Mouse (Mus musculus): ENCODE measurements around the gene Fgf13. TPM values are rescaled to one million over a fixed set of nuclear protein-coding genes. Genes with fewer than 3 reads are reported as not detected.

The Fgf13 gene
- polyA plus RNA-seq, 1 experiment from 2014 or later, result 78.9 TPM

DNA sequence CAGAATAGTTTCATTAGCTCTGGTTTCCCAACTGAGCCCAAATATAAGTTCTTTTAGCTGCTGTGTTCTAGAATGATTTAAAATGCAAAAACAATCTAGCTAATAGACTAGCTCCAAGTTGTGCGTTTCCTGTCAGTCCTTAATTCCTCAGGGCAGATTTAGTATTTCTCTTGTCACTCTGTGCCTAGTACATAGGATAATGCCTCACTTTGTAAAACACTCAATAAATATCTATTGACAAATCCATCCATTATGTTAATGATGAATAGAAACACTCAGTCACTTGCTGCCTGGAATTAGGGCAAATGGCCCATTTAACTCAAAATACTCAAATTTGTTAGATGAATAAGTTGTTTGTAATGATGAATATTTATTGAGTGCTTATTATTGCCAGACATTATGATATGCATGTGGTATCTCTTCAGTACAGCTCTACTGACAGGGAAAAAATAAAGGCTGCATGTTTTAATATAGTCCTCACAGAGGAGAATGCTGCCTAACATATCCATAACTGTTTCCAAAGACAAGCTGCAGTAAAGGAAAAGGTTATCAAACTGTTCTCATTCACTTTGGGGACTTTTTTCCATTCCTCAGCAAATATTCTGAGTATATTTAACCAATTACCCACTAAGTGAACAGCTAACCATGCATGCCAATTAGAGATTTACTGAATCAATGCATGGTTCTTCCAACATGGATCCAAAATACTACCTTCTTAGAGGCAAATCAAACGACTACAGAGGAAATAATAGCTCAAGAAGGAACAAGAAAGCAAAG lies 327.0 kb downstream of the Fgf13 start:
- WGBS, result 20% methylated on average over 2 of the region's 2 CpGs
- Histone ChIP-seq H3K27ac (ENCODE audit: low read depth, low read length) (no peak overlapping the region), H3K36me3 (ENCODE audit: control insufficient read depth, insufficient read depth, low read length) (no peaks in the 10 kb centered on the region), H3K27me3 (replicated peaks; ENCODE audit: control insufficient read depth, insufficient read depth, low read length) (no peaks in the 10 kb centered on the region), H3K4me2 (ENCODE audit: low read length) (no peak overlapping the region), H3K4me3 (ENCODE audit: low read depth, low read length) (no peak overlapping the region), H3K9me3 (replicated peaks; ENCODE audit: control insufficient read depth, low read length) (no peaks in the 10 kb centered on the region), H3K4me1 (ENCODE audit: control insufficient read depth, insufficient read depth, low read length) (no peaks in the 10 kb centered on the region), H3K9ac (ENCODE audit: low read length) (no peak overlapping the region)
- peak; percentile 33 for DNase-seq (ENCODE audit: low spot score)
- peak; percentile 85 for ATAC-seq

- Histone ChIP-seq H3K27me3 (replicated peaks; ENCODE audit: control insufficient read depth, insufficient read depth, low read length) (no peaks in the 10 kb centered on the region), H3K4me1 (ENCODE audit: control insufficient read depth, insufficient read depth, low read length) (no peaks in the 10 kb centered on the region), H3K36me3 (ENCODE audit: control insufficient read depth, insufficient read depth, low read length) (no peaks in the 10 kb centered on the region), H3K4me2 (ENCODE audit: low read length) (no peak overlapping the region), H3K9me3 (replicated peaks; ENCODE audit: control insufficient read depth, low read length) (no peaks in the 10 kb centered on the region), H3K4me3 (ENCODE audit: low read depth, low read length) (no peak overlapping the region), H3K27ac (ENCODE audit: low read depth, low read length) (no peak overlapping the region), H3K9ac (ENCODE audit: low read length) (no peak overlapping the region)
- ATAC-seq (no peak), DNase-seq (ENCODE audit: low spot score) (no peak)
- 82% methylated on average over 3 of the region's 3 CpGs for WGBS
These were observed 347.2 kb downstream of the Fgf13 start for GRCm38 (mm10) chrX:59220675-59221074.

- Histone ChIP-seq H3K4me2 (ENCODE audit: low read length) (no peak overlapping the region), H3K36me3 (ENCODE audit: control insufficient read depth, insufficient read depth, low read length) (no peaks in the 10 kb centered on the region), H3K27ac (ENCODE audit: low read depth, low read length) (no peak overlapping the region), H3K4me3 (ENCODE audit: low read depth, low read length) (no peak overlapping the region), H3K27me3 (replicated peaks; ENCODE audit: control insufficient read depth, insufficient read depth, low read length) (no peaks in the 10 kb centered on the region), H3K9ac (ENCODE audit: low read length) (no peak overlapping the region), H3K4me1 (ENCODE audit: control insufficient read depth, insufficient read depth, low read length) (no peaks in the 10 kb centered on the region), H3K9me3 (replicated peaks; ENCODE audit: control insufficient read depth, low read length) (no peaks in the 10 kb centered on the region)
- DNase-seq (ENCODE audit: low spot score) (no peak), ATAC-seq (no peak)
These were observed 366.7 kb downstream of the Fgf13 start for GRCm38 (mm10) chrX:59201146-59201545.

GRCm38 (mm10) chrX:59194149-59194548 lies 373.7 kb downstream of the Fgf13 start:
- no peak for ATAC-seq
- WGBS, result 69% methylated on average over 4 of the region's 4 CpGs

DNA sequence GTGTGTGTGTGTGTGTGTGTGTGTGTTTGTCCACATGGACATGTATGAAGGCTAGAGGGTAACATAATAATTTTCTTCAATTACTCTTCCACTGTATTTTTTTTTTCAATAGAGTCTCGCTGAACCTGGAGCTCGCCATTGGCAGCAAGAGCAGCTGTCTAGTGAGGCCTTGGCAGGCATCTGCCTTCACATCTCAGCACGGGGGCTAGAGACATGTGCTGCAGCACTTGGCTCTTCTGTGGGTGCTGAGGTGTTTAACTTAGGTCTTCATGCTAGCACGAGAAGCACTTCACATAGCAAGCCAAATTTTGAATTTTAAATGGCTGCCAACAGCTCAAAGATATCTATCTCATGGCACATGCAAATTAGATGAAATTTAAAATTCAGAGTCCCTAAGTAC lies 380.9 kb downstream of the Fgf13 start:
- H3K9ac ChIP-seq (ENCODE audit: low read length), result no peak overlapping the region
- H3K27me3 ChIP-seq (replicated peaks; ENCODE audit: control insufficient read depth, insufficient read depth, low read length), result no peaks in the 10 kb centered on the region
- no peak overlapping the region for H3K27ac ChIP-seq (ENCODE audit: low read depth, low read length)
- ATAC-seq, result no peak; the same call in 1 of the 2 replicates
- H3K4me2 ChIP-seq (ENCODE audit: low read length), result no peak overlapping the region
- no peaks in the 10 kb centered on the region for H3K4me1 ChIP-seq (ENCODE audit: control insufficient read depth, insufficient read depth, low read length)
- no peaks in the 10 kb centered on the region for H3K36me3 ChIP-seq (ENCODE audit: control insufficient read depth, insufficient read depth, low read length)
- peak; percentile 37 for DNase-seq (ENCODE audit: low spot score)
- no peak overlapping the region for H3K4me3 ChIP-seq (ENCODE audit: low read depth, low read length)
- H3K9me3 ChIP-seq (replicated peaks; ENCODE audit: control insufficient read depth, low read length), result no peaks in the 10 kb centered on the region
- 64% methylated on average over 4 of the region's 4 CpGs for WGBS

More at GRCm38 (mm10) chrX:59194149-59194548, 373.7 kb downstream of the Fgf13 start:
- Histone ChIP-seq H3K4me3 (ENCODE audit: low read depth, low read length) (no peak overlapping the region), H3K36me3 (ENCODE audit: control insufficient read depth, insufficient read depth, low read length) (no peaks in the 10 kb centered on the region), H3K27ac (ENCODE audit: low read depth, low read length) (no peak overlapping the region), H3K4me1 (ENCODE audit: control insufficient read depth, insufficient read depth, low read length) (no peaks in the 10 kb centered on the region), H3K9ac (ENCODE audit: low read length) (no peak overlapping the region), H3K4me2 (ENCODE audit: low read length) (no peak overlapping the region), H3K9me3 (replicated peaks; ENCODE audit: control insufficient read depth, low read length) (no peaks in the 10 kb centered on the region), H3K27me3 (replicated peaks; ENCODE audit: control insufficient read depth, insufficient read depth, low read length) (no peaks in the 10 kb centered on the region)
- DNase-seq (ENCODE audit: low spot score), result peak; percentile 44

GRCm38 (mm10) chrX:59182323-59182722 lies 385.5 kb downstream of the Fgf13 start:
- no peaks in the 10 kb centered on the region for H3K27me3 ChIP-seq (replicated peaks; ENCODE audit: control insufficient read depth, insufficient read depth, low read length)
- WGBS, result 63% methylated on average over 4 of the region's 4 CpGs
- ATAC-seq, result no peak

DNA sequence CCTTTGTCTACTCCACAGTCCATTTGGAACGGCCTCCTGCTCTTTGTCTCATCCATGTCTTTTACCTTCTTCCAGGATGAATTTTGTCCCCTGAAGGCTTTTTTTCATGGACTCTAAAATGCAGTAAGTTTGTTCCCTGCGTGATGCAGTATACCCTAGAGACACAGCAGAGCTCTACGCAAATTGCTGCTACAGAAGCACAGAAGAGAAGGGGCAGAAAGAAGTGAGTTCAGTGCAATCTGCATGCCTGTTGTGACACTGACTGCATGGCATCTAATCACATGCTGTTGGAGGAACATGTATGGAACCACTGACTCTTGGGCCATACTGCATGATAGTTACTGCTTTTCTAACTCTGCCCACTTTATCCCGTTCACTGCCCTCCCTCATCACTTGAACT lies 388.2 kb downstream of the Fgf13 start:
- ATAC-seq (peak; percentile 9; the same call in 1 of the 2 replicates), DNase-seq (ENCODE audit: low spot score) (no peak)
- no peaks in the 10 kb centered on the region for H3K36me3 ChIP-seq (ENCODE audit: control insufficient read depth, insufficient read depth, low read length)
- H3K4me1 ChIP-seq (ENCODE audit: control insufficient read depth, insufficient read depth, low read length), result 0 out of 2 replicates have a peak, but pooled peaks cover 3% of the 10 kb centered on the region
- H3K27ac ChIP-seq (ENCODE audit: low read depth, low read length), result peak overlapping the region; percentile 62; the same call in 1 of the 2 replicates
- H3K9me3 ChIP-seq (replicated peaks; ENCODE audit: control insufficient read depth, low read length), result no peaks in the 10 kb centered on the region
- no peak overlapping the region for H3K4me2 ChIP-seq (ENCODE audit: low read length)
- no peak overlapping the region for H3K9ac ChIP-seq (ENCODE audit: low read length)
- H3K4me3 ChIP-seq (ENCODE audit: low read depth, low read length), result no peak overlapping the region
- H3K27me3 ChIP-seq (replicated peaks; ENCODE audit: control insufficient read depth, insufficient read depth, low read length), result no peaks in the 10 kb centered on the region
- WGBS, result 70% methylated on average over 4 of the region's 4 CpGs

More at GRCm38 (mm10) chrX:59182323-59182722, 385.5 kb downstream of the Fgf13 start:
- Histone ChIP-seq H3K4me3 (ENCODE audit: low read depth, low read length) (no peak overlapping the region), H3K9ac (ENCODE audit: low read length) (no peak overlapping the region), H3K4me2 (ENCODE audit: low read length) (no peak overlapping the region), H3K9me3 (replicated peaks; ENCODE audit: control insufficient read depth, low read length) (no peaks in the 10 kb centered on the region), H3K27ac (ENCODE audit: low read depth, low read length) (no peak overlapping the region), H3K4me1 (ENCODE audit: control insufficient read depth, insufficient read depth, low read length) (0 out of 2 replicates have a peak, but pooled peaks cover 3% of the 10 kb centered on the region), H3K36me3 (ENCODE audit: control insufficient read depth, insufficient read depth, low read length) (no peaks in the 10 kb centered on the region)
- DNase-seq (ENCODE audit: low spot score), result no peak

GRCm38 (mm10) chrX:59179081-59179596 lies 388.7 kb downstream of the Fgf13 start:
- 27% methylated on average over 3 of the region's 3 CpGs for WGBS
- Histone ChIP-seq H3K9ac (ENCODE audit: low read length) (no peak overlapping the region), H3K9me3 (replicated peaks; ENCODE audit: control insufficient read depth, low read length) (no peaks in the 10 kb centered on the region), H3K4me3 (ENCODE audit: low read depth, low read length) (no peak overlapping the region), H3K27ac (ENCODE audit: low read depth, low read length) (peak overlapping the region; percentile 62; the same call in 1 of the 2 replicates), H3K36me3 (ENCODE audit: control insufficient read depth, insufficient read depth, low read length) (no peaks in the 10 kb centered on the region), H3K27me3 (replicated peaks; ENCODE audit: control insufficient read depth, insufficient read depth, low read length) (no peaks in the 10 kb centered on the region), H3K4me2 (ENCODE audit: low read length) (no peak overlapping the region), H3K4me1 (ENCODE audit: control insufficient read depth, insufficient read depth, low read length) (0 out of 2 replicates have a peak, but pooled peaks cover 3% of the 10 kb centered on the region)
- ATAC-seq (peak; percentile 93), DNase-seq (ENCODE audit: low spot score) (peak; percentile 90)

DNA sequence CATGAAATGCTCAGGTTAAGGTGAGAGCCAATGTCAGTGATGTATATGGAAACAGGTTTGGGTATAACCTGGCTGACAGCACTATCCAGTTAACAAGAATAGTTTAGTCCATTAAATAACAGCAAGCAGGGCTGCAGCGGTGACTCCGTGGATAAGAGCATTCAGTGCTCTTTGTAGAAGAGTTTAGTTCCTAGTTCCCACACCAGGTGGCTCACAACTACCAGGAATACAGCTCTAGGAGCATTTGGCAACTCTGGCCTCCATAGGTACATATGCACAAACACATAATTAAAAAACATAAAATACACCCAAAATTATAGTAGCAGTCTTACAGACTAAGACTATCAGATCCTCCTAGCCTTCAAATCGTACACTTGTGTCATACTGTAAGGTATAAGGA lies 390.2 kb downstream of the Fgf13 start:
- Histone ChIP-seq H3K27me3 (replicated peaks; ENCODE audit: control insufficient read depth, insufficient read depth, low read length) (no peaks in the 10 kb centered on the region), H3K27ac (ENCODE audit: low read depth, low read length) (no peak overlapping the region), H3K4me3 (ENCODE audit: low read depth, low read length) (no peak overlapping the region), H3K4me1 (ENCODE audit: control insufficient read depth, insufficient read depth, low read length) (0 out of 2 replicates have a peak, but pooled peaks cover 3% of the 10 kb centered on the region), H3K9me3 (replicated peaks; ENCODE audit: control insufficient read depth, low read length) (no peaks in the 10 kb centered on the region), H3K36me3 (ENCODE audit: control insufficient read depth, insufficient read depth, low read length) (no peaks in the 10 kb centered on the region), H3K9ac (ENCODE audit: low read length) (no peak overlapping the region), H3K4me2 (ENCODE audit: low read length) (no peak overlapping the region)
- WGBS, result 61% methylated on average over 3 of the region's 3 CpGs
- DNase-seq (ENCODE audit: low spot score) (peak; percentile 41), ATAC-seq (no peak)

Measured in forebrain, embryonic 14.5 days (tissue).